Mouse (Mus musculus): ENCODE results near the gene Cpm. TPM values are rescaled to one million over a fixed set of nuclear protein-coding genes. Genes with fewer than 3 reads are reported as not detected.
"Not testable (repeated sequence)": the region's sequence is repeated elsewhere in the genome, so short reads cannot be mapped to it uniquely, and the experiment has no call there.

Gene Cpm
- total RNA-seq, 2 experiments from 2014 or later, result 13.2 to 14.0 TPM

DNA sequence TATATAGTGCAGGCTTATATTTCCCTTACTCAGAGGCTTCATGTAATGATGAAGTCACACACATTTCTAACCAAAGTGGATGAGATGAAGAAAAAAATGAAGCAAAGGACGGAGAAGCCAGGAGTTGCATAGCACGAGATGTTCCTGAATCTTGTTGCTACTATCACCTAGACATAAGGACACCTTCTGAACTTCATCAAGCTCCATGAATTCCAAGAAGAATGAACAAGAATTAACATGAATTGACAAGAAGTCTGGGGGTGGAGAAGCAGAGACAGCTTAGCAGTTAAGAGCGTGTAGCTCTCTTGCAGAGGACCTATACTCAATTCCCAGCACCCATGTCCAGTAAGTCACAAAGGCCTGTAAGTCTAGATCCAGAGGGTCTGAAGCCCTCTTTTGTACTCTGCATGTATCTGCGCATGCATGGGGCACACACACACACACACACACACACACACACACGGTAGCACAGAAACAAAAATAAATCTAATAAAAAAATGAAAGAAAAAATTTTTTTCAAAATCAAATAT, 36.2 kb upstream of the Cpm start:
- no peak for DNase-seq (ENCODE audit: low spot score in 2 of 2)

DNA sequence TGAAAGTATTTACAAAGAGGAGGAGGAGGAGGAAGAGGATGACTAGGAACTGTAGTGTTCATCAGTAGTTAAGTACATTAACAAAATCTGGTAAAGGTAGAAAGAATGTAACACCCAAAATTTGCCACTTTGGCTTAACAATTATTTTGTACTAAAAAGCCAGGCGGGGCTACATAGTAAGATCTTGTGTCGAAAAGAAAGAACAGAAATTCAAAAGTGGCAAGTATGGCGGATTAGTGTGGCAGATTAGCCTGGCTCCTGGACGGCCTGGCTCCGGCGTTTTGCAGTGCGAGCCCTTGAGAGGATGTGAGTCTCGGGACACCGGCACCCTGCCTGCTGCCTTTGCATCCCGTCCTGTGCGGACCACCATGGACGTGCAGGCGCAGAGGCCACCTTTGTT, 35.4 kb upstream of the Cpm start:
- no peak for DNase-seq (ENCODE audit: low spot score in 2 of 2)

DNA sequence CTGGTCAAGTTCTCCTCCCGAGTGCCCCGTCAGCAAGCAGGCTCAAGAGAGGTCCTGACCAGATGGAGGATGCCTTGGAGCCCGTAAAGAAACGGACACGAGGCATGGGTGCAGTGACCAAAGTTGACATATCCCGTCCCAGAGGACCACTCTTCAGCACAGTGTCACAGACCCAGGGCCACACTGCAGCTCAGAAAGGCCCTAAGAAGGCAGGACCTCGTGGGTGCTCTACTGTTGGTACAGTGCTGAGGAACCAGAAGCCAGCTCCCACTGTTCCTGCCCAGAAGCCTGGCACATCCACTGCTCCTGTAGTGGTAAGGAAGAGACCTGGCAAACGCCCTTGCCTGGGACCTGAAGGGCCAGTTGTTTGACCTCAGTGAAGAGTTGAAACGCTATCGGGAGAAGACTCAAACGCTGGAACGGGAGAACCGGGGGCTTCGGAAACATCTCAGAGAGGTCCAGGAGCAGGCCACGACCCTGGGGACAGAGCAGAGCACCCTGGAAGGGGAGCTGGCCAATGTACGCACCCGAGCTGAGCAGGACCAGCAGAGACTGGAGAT, 34.9 kb upstream of the Cpm start:
- DNase-seq (ENCODE audit: low spot score in 2 of 2), result no peak

DNA sequence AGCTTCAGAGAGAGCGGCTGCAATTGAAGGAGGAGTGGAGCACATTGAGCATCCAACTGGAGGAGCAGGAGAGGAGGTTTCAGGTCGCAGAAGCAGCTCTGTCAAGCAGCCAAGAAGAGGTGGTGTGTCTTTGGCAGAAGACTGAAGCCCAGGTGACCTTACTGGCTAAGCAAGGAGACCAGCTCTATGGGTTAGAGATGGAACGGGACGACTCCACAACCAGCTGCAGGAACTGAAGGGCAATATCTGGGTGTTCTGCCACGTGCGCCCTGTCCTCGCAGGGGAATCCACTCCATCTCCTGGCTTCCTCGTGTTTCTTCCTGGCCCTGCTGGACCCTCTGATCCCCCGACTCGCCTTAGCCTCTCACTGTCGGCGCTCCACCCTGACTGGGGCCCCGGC, 34.4 kb upstream of the Cpm start:
- no peak for DNase-seq (ENCODE audit: low spot score in 2 of 2)

DNA sequence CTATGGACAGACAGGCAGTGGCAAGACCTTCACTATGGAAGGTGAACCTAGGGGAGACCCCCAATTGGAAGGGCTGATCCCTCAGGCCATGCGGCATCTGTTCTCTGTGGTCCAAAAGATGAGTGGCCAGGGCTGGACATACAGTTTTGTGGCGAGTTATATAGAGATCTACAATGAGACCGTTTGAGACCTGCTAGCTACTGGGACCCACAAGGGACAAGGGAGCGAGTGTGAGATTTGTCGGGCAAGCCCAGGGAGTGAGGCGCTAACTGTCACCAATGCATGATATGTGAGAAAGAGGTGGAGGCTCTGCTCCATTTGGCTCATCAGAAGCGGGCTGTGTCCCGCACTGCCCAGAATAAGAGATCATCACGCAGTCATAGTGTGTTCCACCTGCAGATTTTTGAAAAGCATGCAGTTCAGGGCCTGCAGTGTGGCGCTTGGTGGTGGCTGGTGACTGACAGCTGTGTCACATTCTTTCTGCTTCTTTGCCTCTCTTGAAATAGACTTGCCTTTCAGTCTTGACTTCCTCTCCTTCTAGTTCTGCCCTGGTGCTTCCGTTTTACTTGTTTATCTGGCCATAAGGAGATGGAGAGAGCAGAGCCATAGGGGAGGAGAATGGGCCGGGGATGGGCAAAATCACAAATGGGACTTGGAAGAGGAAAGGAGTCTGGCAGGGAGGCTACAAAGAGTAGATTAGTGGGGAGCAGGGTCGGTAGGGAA, 33.7 kb upstream of the Cpm start:
- no peak for DNase-seq (ENCODE audit: low spot score in 2 of 2)

DNA sequence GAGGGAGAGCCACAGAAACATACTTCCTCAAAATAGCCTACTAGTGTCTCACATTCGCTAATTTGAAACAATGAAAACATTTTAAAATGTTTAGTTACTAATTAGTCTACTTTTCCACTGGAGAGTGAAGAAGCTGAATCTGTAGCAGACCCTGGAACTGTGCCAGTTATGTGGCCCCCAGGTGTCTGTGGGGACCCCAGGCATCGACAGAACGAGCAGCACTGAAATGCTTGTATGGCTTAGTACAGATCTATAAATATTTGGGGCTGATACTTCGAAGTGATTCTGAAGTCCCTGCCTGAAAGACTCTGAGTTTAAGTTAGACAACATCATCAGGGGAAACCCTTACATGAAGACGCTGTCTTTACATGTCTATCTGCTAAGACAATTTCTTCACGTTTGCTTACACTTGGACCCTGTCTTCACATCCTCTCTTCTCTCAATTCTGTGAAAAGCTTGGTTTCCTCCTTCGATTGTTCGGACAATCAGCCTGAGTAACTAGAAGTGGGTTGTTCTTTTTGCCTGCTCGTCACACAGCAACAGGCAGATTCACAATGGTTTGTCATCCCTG, 33.0 kb upstream of the Cpm start:
- DNase-seq (ENCODE audit: low spot score in 2 of 2), result no peak

DNA sequence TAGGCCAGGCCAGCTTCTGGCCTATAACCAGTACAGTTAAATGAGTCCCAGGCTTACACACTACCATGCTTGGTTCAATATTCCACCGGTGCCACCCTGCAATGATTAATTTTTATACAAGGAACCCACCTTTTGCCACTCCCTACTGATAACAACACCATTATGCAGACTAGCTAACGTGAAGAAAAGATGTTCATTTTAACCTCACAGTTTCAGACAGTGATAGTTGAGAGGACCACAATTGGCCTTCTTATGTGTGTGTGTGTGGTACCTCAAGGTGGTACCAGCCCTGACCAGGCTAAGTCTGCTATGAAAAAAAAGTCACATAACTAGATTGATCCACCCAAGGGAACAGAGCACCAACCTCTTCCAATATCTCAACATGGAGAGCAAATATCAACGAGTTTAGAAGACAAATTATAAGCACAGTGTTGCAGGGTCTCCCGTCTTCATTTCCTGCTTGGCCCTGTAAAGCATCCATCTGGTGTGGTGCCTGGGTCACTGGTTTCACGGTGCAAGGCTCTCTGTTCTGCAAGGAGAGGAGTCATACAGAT, 32.5 kb upstream of the Cpm start:
- no peak for DNase-seq (ENCODE audit: low spot score in 2 of 2)

DNA sequence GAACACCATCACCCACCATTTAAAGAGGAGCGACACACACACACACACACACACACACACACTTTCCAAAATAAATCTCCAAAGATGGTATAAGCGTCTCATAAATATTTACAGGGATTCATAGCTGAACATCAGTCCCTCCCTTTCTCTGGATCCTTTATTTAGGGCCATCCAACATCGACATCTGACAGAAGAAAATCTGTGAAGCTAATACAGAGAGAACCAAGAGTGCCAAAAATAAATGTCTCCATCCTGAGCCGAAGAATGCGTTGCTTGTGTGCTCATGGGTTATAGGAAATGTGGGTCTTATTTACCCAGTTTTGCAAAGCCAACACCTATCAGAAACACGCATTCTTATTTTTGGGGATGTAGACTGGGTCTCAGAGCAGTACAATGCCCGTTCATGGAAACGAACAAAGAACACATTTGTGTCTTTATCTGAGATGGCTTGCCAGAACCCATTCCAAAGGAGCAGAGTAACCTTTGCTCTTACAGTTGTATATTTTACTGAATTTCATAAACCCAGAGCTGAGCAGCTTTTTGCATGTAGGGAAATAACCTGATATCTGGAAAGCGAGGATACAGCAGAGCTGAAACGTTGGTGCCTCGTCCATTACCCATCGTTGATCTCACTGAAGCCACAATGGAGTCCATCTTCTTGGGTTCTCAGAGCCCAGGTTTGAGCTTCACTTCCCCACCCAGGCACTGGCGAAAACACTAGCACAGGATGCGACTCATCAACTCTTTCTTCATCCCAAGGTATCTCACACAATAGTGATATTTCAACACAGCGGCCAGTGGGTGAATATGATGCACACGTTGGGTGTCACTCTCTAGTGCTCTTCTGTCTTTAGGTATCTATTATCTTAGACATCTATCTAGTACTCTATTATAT, 31.7 kb upstream of the Cpm start:
- DNase-seq (ENCODE audit: low spot score in 2 of 2), result not testable (repeated sequence)

DNA sequence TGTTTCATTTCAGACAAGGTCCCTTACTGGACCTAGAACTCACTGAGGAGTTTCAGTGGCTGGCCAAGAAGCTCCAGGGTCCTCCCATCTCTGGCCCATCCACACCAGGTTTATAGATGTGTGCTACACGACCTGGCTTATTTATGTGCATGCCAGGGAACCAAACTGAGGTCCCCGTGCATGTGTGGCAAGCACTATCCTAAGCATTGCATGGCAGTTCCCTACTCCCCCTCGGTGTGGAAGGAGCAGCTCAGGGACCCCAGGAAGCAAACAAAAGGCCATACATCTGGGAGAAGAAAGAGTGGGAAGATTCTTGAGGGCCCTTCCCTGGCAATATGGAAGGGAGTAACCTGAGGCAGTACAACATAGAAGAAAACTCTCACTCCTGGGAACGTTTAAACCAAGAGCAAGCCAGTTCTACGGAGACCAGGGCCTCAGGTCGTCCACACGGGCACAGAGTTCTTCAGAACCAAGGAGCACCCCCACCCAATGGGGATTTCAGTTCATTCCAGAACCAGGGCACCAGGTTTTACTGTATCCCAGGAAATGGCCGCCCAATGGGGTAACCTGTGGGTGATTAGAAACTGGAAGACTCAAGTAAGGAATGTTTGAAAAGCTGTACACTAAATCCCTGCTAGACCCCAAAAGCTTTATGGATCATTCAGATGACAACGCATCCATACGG, 30.9 kb upstream of the Cpm start:
- DNase-seq (ENCODE audit: low spot score in 2 of 2), result no peak

DNA sequence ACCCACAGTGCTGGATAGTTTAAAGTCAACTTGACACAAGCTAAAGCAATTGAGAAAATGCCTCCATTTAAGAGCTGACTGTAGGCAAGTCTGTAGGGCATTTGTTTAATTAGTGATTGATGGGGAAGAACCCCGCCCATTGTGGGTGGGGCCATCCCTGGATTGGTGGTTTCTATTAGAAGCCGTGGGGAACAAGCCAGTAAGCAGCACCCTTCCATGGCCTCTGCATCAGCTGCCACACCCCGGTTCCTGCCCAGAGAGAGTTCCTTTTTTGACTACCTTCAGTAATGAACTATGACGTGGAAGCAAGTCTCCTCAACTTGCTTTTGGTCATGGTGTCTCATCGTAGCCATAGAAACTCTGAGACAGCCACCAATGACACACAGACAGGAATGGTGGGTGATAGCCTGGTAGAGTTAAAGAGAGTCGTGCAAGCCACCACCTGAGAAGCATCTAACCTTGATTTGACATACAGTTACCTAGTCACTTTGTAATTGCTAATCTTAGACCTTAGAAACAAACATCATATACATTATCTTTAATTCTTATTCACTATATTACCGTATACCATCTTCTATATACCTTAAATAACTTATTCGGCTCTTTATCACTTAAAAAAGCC, 30.2 kb upstream of the Cpm start:
- not testable (repeated sequence) for DNase-seq (ENCODE audit: low spot score in 2 of 2)

DNA sequence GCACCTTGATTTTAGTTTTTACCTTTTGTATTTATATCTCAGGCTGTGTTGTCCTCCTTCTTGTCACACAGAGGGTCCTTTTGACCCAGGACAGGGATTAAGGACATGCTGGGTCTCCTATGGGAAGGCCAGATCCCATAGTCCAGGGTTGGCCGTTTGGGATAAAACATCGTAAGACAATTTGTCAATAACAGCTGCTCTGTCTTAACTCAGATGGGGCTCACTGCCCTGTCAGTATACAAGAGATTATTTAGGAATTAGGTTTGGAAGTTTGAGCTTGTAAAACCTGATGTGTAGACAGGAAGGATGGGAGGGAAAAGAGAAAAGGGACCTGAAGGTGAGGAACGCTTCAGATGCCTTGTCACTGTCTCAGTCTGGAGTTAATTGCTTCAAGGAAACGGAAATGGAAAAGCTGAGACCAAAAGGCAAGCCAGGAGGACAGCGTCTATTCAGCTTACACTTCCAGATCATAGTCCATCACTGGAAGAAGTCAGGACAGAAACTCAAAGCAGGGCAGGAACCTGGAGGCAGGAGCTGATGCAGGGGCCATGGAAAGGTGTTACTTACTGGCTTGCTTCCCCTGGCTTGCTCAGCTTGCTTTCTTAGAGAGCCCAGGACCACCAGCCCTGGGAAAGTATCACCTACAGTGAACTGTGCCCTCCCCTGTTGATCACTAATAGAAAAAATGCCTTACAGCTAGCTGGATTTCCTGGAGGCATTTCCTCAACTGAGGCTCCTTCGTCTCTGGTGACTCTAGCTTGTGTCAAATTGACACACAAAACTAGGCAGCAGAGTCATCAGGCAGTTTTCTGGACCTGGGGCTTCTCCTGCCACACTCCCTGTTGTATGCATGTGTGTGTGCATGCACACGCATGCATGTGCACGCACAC, 27.9 kb upstream of the Cpm start:
- no peak for DNase-seq (ENCODE audit: low spot score in 2 of 2)

DNA sequence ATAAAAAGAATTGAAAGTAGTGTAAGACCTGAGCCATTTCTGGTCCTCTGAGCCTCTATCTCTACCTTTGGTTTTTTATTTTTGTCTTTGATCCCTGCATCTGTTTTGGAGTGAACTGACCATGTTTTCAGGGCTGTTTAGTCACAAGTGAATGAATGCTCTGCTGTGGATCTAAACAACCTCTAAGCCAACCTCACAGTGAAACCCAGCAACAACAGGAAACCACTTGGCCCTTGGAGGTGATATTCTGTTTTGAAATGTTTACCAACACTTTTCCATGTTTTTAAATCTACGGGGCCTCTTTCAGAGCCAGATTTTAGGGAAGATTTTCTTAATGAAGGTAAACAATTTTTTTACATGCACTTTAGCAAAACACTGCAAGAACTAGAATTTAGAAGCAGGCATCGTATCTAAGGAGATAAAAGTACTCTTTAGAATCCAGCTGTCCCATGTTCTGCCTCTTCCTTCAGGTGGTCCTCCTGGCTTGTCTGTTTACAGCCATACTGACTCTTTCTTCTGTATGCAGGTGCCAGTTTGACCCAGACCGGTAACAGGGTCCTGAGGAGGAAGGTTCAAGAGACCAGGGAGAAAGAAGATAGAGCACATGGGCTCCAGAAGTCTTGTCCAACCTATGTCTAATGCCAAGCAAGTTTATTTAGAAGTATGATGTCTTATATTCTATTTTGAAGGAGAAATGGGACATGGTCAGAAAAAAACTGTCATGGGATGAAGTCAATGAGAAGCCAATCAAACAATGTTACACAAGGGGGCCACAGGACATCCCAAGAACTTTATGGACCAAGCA, 26.8 kb upstream of the Cpm start:
- no peak for DNase-seq (ENCODE audit: low spot score in 2 of 2)

DNA sequence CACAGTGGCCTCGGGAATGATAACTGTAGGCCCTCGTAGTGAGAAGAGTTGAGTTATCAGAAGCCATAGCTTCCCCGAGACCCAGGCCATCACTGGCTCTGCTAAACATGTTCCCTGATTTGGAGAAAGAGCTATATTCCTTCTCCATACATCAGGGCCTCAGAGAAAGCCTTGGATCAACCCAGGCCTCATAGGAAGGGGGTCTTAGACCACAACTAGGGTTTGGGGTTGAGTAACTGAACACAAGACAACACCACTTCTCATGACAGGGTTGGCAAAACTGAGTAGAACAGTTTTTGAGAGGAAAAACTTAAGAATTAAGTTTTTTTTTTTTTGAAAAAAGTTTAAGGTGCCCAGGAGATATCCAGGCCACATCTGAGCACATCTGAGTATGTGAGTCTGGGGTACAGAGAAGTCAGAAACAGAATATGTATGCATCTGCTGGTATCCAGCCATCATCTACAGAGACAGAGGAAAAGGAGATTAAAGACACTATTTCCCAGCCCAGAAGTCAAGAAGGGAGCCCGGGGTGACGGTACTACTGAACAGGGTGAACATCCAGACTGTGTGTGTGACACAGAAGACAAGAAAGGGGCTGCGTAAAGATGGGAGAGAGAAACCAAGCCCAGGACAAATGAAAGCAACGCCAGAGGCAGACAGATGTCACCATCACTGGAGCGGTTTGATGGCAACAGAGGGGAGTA, 26.0 kb upstream of the Cpm start:
- DNase-seq (ENCODE audit: low spot score in 2 of 2), result no peak

DNA sequence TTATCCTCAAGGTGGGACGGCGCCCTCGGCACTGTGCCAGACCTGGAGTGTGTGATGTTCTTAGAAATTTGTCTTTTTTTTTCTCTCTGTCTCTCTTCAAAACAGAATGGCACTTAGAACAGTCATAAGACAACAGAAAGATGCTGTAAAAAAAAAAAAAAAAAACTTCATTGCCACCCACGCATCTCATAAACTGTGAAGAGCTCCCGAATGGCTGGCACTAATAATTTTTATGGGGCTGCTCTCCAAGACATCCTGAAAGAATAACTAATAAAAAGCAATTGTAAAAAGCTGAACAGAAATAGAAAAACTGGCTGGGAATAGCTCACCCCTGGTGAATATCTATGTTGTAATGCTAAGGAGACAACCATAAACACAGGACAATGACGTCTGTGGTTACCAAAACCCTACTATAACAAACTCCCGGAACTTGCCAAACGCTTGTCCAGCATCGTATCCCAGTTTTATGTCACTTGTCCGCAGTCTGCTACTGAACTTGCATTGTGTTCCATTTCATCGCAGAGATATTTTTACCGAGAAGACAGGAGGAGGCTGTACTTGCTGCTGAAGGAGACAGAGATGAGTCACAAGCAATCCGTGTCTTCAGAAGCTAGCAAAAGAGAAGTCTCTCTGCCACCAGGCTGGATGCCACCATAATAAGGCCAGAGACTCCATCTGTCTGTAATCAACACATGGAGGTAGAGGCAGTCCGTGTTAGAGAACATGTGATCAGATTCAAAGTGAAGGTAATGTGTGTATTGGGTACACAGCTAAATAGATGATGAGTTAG, 25.3 kb upstream of the Cpm start:
- DNase-seq (ENCODE audit: low spot score in 2 of 2), result no peak

DNA sequence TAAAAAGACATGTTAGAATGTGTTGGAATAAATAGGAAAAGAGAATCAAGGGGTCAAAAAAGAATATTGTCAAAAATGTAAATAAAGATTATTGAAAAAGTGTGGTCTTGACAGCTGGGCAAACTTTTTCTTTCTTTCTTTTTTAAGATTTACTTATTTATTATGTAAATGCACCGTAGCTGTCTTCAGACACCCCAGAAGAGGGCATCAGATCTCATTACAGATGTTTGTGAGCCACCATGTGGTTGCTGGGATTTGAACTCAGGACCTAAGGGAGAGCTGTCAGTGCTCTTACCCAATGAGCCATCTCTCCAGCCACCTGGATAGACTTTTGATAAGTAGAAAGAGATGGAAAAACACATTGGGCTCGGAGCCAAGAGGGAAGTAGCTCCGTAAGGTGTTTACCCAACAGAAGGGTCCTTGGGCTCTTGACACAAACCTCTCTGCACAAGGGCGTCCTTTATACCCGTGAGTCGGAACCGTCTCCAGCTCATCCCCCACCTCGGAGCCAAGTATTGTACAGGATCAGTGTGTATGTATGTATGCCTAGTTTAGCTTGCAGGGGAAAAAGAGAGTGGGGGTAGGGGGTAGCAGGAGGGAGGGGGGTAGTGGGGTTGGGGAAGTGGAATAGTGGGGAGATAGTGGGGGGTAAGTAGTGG, 24.5 kb upstream of the Cpm start:
- no peak for DNase-seq (ENCODE audit: low spot score in 2 of 2)
